Mouse (Mus musculus) cortical plate, adult 2 months (tissue): ENCODE measurements around the gene Gse1. TPM values are rescaled to one million over a fixed set of nuclear protein-coding genes. Genes with fewer than 3 reads are reported as not detected.
A peak's percentile ranks its signal among the peaks of the same experiment; 100 is the strongest.

ENCODE experiments used
- H3K27ac ChIP-seq: fragments of 200-500 bp; 2 replicates; pipeline ENCODE4 v1.5.1; 2012; ENCODE audit warnings: low read length, control low read depth, inconsistent platforms; ENCODE audit not compliant: insufficient read depth
- H3K4me1 ChIP-seq: fragments of 200-500 bp; 2 replicates; pipeline ENCODE4 v1.6.1; 2011; ENCODE audit warnings: low read length; ENCODE audit not compliant: control insufficient read depth, insufficient read depth
- H3K4me3 ChIP-seq: fragments of 200-500 bp; 2 replicates; pipeline ENCODE4 v1.5.1; 2011; ENCODE audit warnings: mild to moderate bottlenecking, low read length, control low read depth; ENCODE audit not compliant: insufficient read depth
- CTCF ChIP-seq: fragments of 200-500 bp; IDR thresholded peaks from 2 replicates; pipeline ENCODE4 v1.5.1; 2011; ENCODE audit warnings: mild to moderate bottlenecking, control low read depth, low read length; ENCODE audit not compliant: insufficient read depth; ENCODE audit errors: extremely low read depth
- POLR2A ChIP-seq: fragments of 200-500 bp; IDR thresholded peaks from 2 replicates; pipeline ENCODE4 v1.6.1; 2011; ENCODE audit warnings: mild to moderate bottlenecking, low read length, control low read depth; ENCODE audit not compliant: insufficient read depth; ENCODE audit errors: extremely low read depth
- polyA plus RNA-seq: library from polyadenylated mRNA; depleted of rRNA; stranded (reverse); fragments of >200 nt; gene quantifications from 2 replicates; pipeline ENCODE4 v1.2.3, GENCODE M21; 2012

Gse1 gene
- polyA plus RNA-seq, 1 experiment: 41.0 TPM

DNA sequence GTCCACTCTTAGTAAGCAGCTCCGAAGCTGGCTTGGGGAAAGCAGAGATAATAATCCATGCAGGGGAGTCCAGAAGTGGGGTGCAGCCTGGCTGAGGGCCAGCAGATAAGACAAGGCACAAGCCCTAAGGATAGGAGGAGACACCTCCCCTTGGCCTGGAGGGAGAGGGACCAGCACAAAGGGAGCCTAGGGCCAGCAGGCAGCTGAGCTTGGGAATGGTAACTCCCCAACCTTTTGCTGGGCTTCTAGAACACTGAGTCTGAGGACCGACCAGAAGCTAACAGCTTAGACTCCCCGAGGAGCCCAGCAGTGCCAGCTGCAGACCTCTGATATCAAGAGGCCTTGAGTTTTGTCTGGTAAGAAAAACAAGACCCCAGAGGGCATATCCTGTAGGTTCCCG, 115.9 kb downstream of the Gse1 start:
- TF ChIP-seq POLR2A (no peak), CTCF (no peak)
- no peak overlapping the region for H3K27ac ChIP-seq
- H3K4me3 ChIP-seq: no peak overlapping the region
- peaks cover 4% of the 10 kb centered on the region for H3K4me1 ChIP-seq

DNA sequence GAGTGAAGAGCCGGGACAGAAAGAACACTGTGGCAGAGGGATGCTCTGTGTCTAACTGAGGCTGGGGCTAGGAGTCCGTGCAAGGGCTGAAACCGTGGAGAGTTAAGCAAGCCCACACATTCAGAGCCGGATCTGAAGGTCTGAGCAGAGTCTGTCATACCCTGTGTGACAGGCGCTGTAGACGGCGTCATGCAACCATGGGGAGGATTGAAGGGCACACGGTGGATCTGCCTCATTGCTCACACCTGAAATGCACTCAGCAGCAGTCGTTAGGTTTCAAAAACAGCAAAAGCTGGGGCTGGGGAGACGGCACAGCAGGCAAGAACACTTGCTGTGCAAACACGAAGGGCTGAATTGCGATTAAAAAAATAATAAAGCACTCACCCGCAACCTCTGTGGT, 116.3 kb downstream of the Gse1 start:
- H3K4me1 ChIP-seq: peaks cover 4% of the 10 kb centered on the region
- H3K27ac ChIP-seq: no peak overlapping the region
- TF ChIP-seq POLR2A (no peak), CTCF (no peak)
- H3K4me3 ChIP-seq: no peak overlapping the region

DNA sequence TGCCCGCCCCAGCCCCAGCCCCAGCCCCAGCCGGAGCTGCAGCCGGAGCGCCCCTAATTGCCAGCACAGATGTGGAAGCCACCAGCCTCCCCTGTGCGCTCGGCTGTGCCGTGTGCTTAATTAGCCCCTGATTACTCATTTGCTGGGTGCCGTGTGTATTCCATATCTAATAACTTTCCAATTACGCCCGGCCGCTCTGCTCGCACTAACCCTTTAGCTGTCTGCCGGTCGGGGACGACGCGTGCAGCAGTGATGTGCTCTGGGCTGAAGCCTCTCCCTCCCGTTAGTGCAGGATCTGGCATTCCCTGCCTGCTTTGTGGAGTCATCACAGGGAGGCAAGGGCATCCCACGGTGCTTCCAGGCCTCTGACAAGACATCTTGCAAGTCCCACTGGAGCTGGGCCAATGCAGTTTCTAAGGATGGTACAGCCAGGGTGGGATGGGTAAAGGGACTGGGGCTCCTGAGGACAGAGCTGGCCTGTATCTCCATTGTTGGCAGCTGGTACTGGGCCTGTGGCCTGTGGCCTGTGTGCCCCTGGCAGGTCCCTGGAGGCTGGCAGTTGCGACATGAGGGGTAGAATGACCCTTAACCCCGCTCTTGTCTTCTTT, 119.6 kb downstream of the Gse1 start:
- H3K4me3 ChIP-seq: no peak overlapping the region
- peaks cover 8% of the 10 kb centered on the region for H3K4me1 ChIP-seq
- no peak overlapping the region for H3K27ac ChIP-seq
- no peak for TF ChIP-seq POLR2A
- TF ChIP-seq CTCF: no peak

DNA sequence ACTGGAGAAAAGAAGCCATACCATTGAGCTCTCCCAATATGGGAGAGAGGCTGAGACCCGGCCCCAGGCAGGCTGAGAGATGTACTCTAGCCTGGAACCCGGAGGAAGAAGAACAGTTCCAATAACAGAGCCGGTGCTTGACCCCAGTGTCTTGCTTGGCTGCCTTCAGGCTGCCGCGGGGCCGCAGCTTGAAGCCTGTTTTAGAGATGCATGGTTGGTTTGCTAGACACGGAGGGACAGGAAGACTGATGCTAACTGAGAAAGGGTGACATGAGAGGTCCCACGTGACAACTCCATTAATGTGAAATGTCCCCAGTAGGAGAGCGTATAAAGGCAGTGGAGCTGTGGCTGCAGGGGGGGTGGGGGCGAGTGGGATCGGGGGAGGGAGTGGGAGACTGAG, 120.7 kb downstream of the Gse1 start:
- H3K4me1 ChIP-seq: peaks cover 8% of the 10 kb centered on the region
- TF ChIP-seq CTCF: no peak
- H3K4me3 ChIP-seq: no peak overlapping the region
- no peak overlapping the region for H3K27ac ChIP-seq

DNA sequence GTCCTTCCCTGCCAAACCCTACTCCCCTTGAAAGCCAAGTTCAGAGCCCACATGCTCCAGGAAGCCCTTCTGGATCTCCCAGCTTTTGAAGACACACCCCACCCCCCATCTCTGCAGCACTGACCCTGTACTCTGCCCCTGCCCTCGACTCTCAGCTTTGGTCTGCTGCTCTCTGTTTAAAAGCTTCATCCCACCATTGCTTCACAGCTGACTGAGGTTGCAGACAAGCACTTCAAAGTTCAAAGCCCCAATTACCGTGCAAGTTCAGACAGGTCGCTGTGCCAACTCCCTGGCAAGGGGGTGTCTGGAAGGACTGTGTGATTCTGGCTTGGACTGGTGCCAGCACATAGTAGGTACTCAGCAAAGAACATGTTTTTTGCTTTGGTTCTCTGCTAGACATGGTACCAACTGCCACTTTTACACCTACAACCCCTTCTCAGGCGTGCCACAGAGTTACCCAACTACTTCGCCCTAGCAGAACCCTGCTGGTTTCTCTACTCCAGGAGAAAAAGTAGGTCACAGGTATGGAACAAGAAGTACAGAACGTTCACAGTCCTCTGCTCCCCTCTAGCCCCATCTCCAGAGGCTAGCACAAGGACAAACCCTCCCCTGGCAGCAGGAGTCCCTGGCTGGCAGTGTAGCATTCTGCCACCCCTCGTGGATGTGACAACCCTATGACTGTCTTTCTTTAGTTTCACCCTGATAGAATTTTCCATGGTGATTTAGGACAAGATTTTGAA, 123.2 kb downstream of the Gse1 start:
- no peak for TF ChIP-seq POLR2A
- TF ChIP-seq CTCF: no peak
- Histone ChIP-seq H3K27ac (no peak overlapping the region; the same call in 1 of the 2 replicates), H3K4me3 (no peak overlapping the region), H3K4me1 (peaks cover 7% of the 10 kb centered on the region; the same call in 1 of the 2 replicates)

DNA sequence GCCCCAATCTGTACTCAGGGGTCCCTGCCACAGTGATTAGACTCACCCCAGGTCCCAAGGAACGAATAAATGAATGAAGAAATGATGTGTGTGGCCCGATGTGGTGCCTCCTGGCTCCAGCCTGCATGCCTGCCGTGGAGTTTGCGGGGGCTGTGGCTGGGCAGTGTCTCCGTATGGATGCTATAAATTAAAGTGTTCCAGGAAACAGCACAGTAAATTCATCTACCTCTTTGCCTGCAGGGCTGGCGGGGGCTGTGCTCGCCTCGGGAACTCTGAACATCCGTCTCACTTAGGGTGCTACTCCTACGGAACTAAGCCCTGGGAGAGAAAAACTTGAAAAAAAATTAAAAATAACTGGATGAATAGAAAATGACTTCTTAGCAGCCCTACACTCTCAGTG, 123.8 kb downstream of the Gse1 start:
- Histone ChIP-seq H3K4me3 (no peak overlapping the region), H3K4me1 (peaks cover 7% of the 10 kb centered on the region), H3K27ac (no peak overlapping the region; the same call in 1 of the 2 replicates)
- no peak for TF ChIP-seq CTCF
- TF ChIP-seq POLR2A: no peak

DNA sequence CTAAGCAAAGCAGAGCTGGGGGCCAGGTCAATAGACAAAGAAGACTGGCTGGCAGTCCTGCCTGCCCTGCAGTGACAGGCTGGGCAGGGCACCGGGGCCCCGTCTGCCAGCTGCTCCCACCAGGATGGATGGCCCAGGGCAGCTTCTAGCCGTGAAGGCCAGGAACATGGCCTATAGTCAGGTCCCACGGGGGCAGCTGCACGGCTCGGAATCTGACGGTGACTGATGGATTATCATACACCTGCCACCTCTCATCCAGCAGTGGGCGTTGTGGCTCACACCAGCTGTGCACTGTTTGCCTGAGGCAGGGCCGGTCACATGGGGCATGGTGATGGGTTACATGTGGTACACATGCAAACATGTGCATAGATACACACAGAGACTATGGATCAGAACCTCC, 127.8 kb downstream of the Gse1 start:
- Histone ChIP-seq H3K27ac (no peak overlapping the region), H3K4me1 (peaks cover 4% of the 10 kb centered on the region), H3K4me3 (no peak overlapping the region)
- TF ChIP-seq POLR2A (no peak), CTCF (no peak)

DNA sequence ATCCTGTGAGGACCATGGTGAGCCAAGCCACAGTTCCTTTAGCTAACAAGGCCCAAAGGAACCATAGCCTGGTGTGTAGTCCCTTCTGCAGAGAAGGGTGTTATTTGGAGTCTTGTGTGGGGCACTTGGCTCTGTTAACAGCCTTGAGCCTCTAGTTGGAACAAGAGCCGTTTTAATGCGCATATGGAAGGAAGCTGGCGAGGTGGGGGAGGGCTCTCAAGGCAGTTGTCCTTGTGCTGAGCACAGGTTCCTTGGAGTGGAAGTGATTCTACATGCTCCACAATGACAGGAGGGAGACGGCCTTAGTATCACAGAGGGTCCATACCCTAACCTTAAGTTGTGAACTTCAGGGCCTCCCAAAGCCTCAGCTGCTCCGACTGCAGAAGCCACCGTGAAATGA, 129.2 kb downstream of the Gse1 start:
- Histone ChIP-seq H3K4me1 (peaks cover 3% of the 10 kb centered on the region; the same call in 1 of the 2 replicates), H3K4me3 (no peak overlapping the region), H3K27ac (no peak overlapping the region)
- TF ChIP-seq CTCF: no peak
- no peak for TF ChIP-seq POLR2A

DNA sequence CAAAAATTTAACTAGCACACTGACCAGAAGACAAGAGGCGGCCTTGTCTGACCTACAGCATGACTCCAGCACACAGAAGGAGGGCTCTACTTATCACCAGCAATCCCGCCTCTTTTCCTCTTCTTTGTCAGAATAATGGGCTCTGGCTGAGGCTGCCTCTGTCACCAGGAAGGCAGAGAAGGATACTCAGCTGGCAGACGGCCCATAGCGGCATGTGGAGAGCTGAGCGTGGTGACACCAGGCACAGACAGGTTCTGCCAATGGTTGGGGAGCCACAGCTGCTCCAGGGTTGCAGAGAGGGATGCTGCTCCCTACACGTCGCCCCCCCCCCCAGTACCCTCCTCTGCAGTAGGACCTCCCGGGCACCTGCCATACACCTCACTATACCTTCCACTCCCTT, 133.0 kb downstream of the Gse1 start:
- TF ChIP-seq POLR2A: no peak
- TF ChIP-seq CTCF: no peak
- Histone ChIP-seq H3K4me1 (no peaks in the 10 kb centered on the region; the same call in 1 of the 2 replicates), H3K4me3 (no peak overlapping the region), H3K27ac (peak overlapping the region; percentile 62; the same call in 1 of the 2 replicates)

DNA sequence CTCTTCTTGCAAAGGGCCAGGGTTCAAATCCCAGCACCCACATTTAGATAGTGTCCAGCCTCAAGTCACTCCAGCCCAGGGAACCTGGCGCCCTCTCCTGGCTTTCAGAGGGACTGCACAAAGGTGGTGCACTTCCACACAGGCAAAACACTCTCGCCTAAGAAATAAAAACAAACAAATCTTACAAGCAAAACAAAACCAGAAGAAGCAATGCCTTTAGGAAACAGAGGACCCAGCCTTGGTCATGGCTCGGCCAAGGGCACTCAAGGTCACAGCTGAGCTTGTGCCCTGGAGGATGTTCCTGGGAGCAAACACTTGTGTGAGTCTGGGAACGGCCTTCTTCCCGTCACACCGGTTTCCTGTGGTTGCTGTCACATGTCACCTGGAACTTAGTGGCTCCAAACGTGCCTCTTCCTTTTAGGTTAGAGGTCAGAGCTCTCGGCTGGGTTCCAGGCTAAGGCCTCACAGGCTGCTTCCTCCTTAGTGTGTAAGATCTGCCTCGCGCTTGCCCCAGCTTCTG, 135.4 kb downstream of the Gse1 start:
- H3K4me3 ChIP-seq: no peak overlapping the region
- H3K4me1 ChIP-seq: no peaks in the 10 kb centered on the region
- H3K27ac ChIP-seq: no peak overlapping the region
- TF ChIP-seq CTCF (peak; percentile 50), POLR2A (no peak)
